Mouse (Mus musculus) C2C12 (cell line): ENCODE data around the gene Ctnnd2.

ENCODE experiments used
- CTCF ChIP-seq: IDR thresholded peaks from one replicate; pipeline ENCODE4 v1.5.1; 2011; ENCODE audit not compliant: control insufficient read depth, insufficient read depth, insufficient read length
- MYOD1 ChIP-seq: IDR thresholded peaks from one replicate; pipeline ENCODE4 v1.6.1; 2011; ENCODE audit warnings: low read depth; ENCODE audit not compliant: control insufficient read depth, insufficient read length
- MYOG ChIP-seq: IDR thresholded peaks from one replicate; pipeline ENCODE4 v1.6.1; 2011; ENCODE audit not compliant: control insufficient read depth, insufficient read length; ENCODE audit errors: extremely low read depth

DNA sequence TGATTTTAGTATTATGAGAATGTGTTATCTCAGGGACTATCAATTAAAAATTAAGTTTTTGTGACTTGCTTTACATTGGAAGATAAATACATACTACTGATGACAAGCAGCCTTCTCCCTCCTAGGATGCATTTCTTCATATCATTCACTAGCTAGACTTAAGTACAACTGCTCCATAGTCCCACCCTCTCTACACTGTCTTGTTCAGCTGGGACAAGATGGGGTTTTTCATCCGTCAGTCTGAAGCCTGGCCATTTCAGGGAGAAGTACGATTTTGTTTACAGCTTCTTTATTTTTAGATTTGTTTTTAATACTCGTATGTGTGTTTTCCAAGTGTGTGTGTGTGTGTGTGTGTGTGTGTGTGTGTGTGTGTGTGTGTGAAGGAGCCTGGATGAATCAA, 26.0 kb downstream of the Ctnnd2 start:
- TF ChIP-seq CTCF: no peak
- TF ChIP-seq MYOG: no peak
- no peak for TF ChIP-seq MYOD1
